ENCODE assay signal across 15 mouse cellular contexts in genomic region chr16:43590704-43591493, GRCm38 (mm10).
DNase-seq lines count a peak whose midpoint lies in the region; ATAC-seq and TF ChIP-seq lines count a peak whose summit lies in the region.
"Had no signal": no experiment of that assay in that cellular context is flagged by ENCODE, and none has a peak within 500 bp of the region (broad histone marks: within the 10 kb centered on the region; RNA-seq: fewer than 3 reads in every experiment).

No protein-coding gene starts in this region.

- no peak overlapping the region for H3K4me3 ChIP-seq in heart, embryonic 15.5 days
- no peak overlapping the region for H3K4me3 ChIP-seq in cortical plate, adult 2 months (ENCODE audit: insufficient read depth, low read length)
- H3K4me3 ChIP-seq: limb, embryonic 12.5 days had no signal

- no peaks in the 10 kb centered on the region for H3K27me3 ChIP-seq in heart, embryonic 15.5 days
- H3K27me3 ChIP-seq: limb, embryonic 12.5 days had no signal

- peaks cover 9% of the 10 kb centered on the region; the same call in 1 of the 2 replicates for H3K4me1 ChIP-seq in heart, embryonic 15.5 days (replicated peaks)
- H3K4me1 ChIP-seq in cortical plate, adult 2 months (ENCODE audit: control insufficient read depth, insufficient read depth, low read length) = no peaks in the 10 kb centered on the region; the same call in 1 of the 2 replicates
- H3K4me1 ChIP-seq: limb, embryonic 12.5 days had no signal

- H3K36me3 ChIP-seq in heart, embryonic 15.5 days = no peaks in the 10 kb centered on the region
- H3K36me3 ChIP-seq: limb, embryonic 12.5 days had no signal

- no peak overlapping the region for H3K4me2 ChIP-seq in heart, embryonic 15.5 days
- H3K4me2 ChIP-seq: hindbrain, embryonic 14.5 days; limb, embryonic 12.5 days had no signal

- no peaks in the 10 kb centered on the region for H3K9me3 ChIP-seq in heart, embryonic 15.5 days (replicated peaks)
- H3K9me3 ChIP-seq: limb, embryonic 12.5 days had no signal

- 70% methylated on average over 7 of the region's 7 CpGs for WGBS in heart, embryonic 15.5 days

- 0 out of 2 replicates have a peak overlapping the region, but pooled peaks have one; percentile 6 for H3K27ac ChIP-seq in heart, embryonic 15.5 days
- H3K27ac ChIP-seq in cortical plate, adult 2 months (ENCODE audit: insufficient read depth, low read length) = peak overlapping the region; percentile 73; the same call in 1 of the 2 replicates
- H3K27ac ChIP-seq: hindbrain, embryonic 14.5 days; limb, embryonic 12.5 days; liver, embryonic 14.5 days had no signal

- H3K9ac ChIP-seq in heart, embryonic 15.5 days = no peak overlapping the region
- H3K9ac ChIP-seq: hindbrain, embryonic 14.5 days; limb, embryonic 12.5 days; liver, embryonic 14.5 days had no signal

- TF ChIP-seq POLR2A in cortical plate, adult 2 months (IDR thresholded peaks at IDR 0.05; ENCODE audit: extremely low read depth, insufficient read depth, low read length) = no peak

- peak; percentile 65 for DNase-seq in gastrocnemius, adult 18-20 months (ENCODE audit: low spot score)
- no peak for DNase-seq in gastrocnemius, postnatal 10 days
- DNase-seq in heart, postnatal 25 days (ENCODE audit: low spot score) = no peak
- peak; percentile 22 for DNase-seq in NIH3T3 (ENCODE audit: low read depth)
- no peak for DNase-seq in natural killer cell, adult 2 months (ENCODE audit: low spot score in 2 of 2)
- DNase-seq: cerebellum, adult 8-10 months; right cerebral cortex, postnatal 4 days; thymus, postnatal 14 days had no signal

- ATAC-seq in heart, embryonic 15.5 days (replicated peaks; ENCODE audit: insufficient number of reproducible peaks, insufficient read depth, low FRiP score, low read depth) = no peak
- ATAC-seq: CD4-positive, CD25-positive, alpha-beta regulatory T cell, adult 4 months; intestine, embryonic 16.5 days had no signal

- TF ChIP-seq CTCF in cortical plate, adult 2 months (IDR thresholded peaks at IDR 0.05; ENCODE audit: extremely low read depth, insufficient read depth, low read length) = no peak

- intact Hi-C loops in heart, postnatal 25 days (cut with DNase I) = loop anchor here (10.0 kb wide), 3 partner anchors 426 to 1316 kb away; no protein-coding TSS in a partner anchor

Comparison
In these comparisons a context has a peak if more than half of its experiments do, and no peak if none do; other contexts are left out.
1. DNase-seq: peak in gastrocnemius, adult 18-20 months (single experiment) and NIH3T3 (single experiment); none in gastrocnemius, postnatal 10 days (single experiment), heart, postnatal 25 days (single experiment) and natural killer cell, adult 2 months (0 of 2).